Mouse (Mus musculus): ENCODE data around the gene Lhfpl2. TPM values are rescaled to one million over a fixed set of nuclear protein-coding genes. Genes with fewer than 3 reads are reported as not detected.

The Lhfpl2 gene
- polyA plus RNA-seq, 1 experiment from 2014 or later, result 20.0 TPM

- Histone ChIP-seq H3K27me3 (no peaks in the 10 kb centered on the region), H3K9me3 (no peaks in the 10 kb centered on the region), H3K36me3 (no peaks in the 10 kb centered on the region), H3K4me1 (replicated peaks) (peaks cover 15% of the 10 kb centered on the region; the same call in 1 of the 2 replicates), H3K27ac (replicated peaks) (0 out of 2 replicates have a peak overlapping the region, but pooled peaks have one; percentile 11), H3K4me3 (no peak overlapping the region), H3K4me2 (no peak overlapping the region), H3K9ac (no peak overlapping the region)
- 0 out of 2 replicates have a peak, but pooled peaks have one; percentile 57 for ATAC-seq (ENCODE audit: low FRiP score, low read depth)
- WGBS, result 34% methylated on average over 10 of the region's 10 CpGs
Measured at GRCm38 (mm10) chr13:94188200-94189086, 130.8 kb downstream of the Lhfpl2 start.

- Histone ChIP-seq H3K9me3 (no peaks in the 10 kb centered on the region), H3K4me1 (replicated peaks) (peaks cover 15% of the 10 kb centered on the region; the same call in 1 of the 2 replicates), H3K27ac (replicated peaks) (no peak overlapping the region), H3K4me3 (no peak overlapping the region), H3K4me2 (no peak overlapping the region), H3K36me3 (no peaks in the 10 kb centered on the region), H3K27me3 (no peaks in the 10 kb centered on the region), H3K9ac (no peak overlapping the region)
- 86% methylated on average over 1 of the region's 1 CpGs for WGBS
- no peak for ATAC-seq (ENCODE audit: low FRiP score, low read depth)
Measured at GRCm38 (mm10) chr13:94190386-94190785, 132.8 kb downstream of the Lhfpl2 start.

GRCm38 (mm10) chr13:94193227-94193626, 135.6 kb downstream of the Lhfpl2 start:
- no peak overlapping the region for H3K27ac ChIP-seq (replicated peaks)
- 0 out of 2 replicates have a peak, but pooled peaks cover 7% of the 10 kb centered on the region for H3K36me3 ChIP-seq
- 0 out of 2 replicates have a peak, but pooled peaks cover 8% of the 10 kb centered on the region for H3K4me1 ChIP-seq (replicated peaks)
- H3K9me3 ChIP-seq, result no peaks in the 10 kb centered on the region
- no peak overlapping the region for H3K4me2 ChIP-seq
- no peak overlapping the region for H3K9ac ChIP-seq
- H3K27me3 ChIP-seq, result no peaks in the 10 kb centered on the region
- 95% methylated on average over 4 of the region's 4 CpGs for whole genome bisulfite sequencing
- no peak overlapping the region for H3K4me3 ChIP-seq
- no peak for ATAC-seq (ENCODE audit: low FRiP score, low read depth)

GRCm38 (mm10) chr13:94198616-94199015, 141.0 kb downstream of the Lhfpl2 start:
- Histone ChIP-seq H3K27ac (replicated peaks) (no peak overlapping the region), H3K9me3 (no peaks in the 10 kb centered on the region), H3K4me3 (no peak overlapping the region), H3K9ac (no peak overlapping the region), H3K36me3 (0 out of 2 replicates have a peak, but pooled peaks cover 7% of the 10 kb centered on the region), H3K4me2 (no peak overlapping the region), H3K4me1 (replicated peaks) (no peaks in the 10 kb centered on the region), H3K27me3 (no peaks in the 10 kb centered on the region)
- no peak for ATAC-seq (ENCODE audit: low FRiP score, low read depth)
- WGBS, result 88% methylated on average over 6 of the region's 6 CpGs

GRCm38 (mm10) chr13:94199829-94200228, 142.2 kb downstream of the Lhfpl2 start:
- H3K27me3 ChIP-seq, result no peaks in the 10 kb centered on the region
- no peak overlapping the region for H3K9ac ChIP-seq
- no peaks in the 10 kb centered on the region for H3K9me3 ChIP-seq
- no peaks in the 10 kb centered on the region for H3K4me1 ChIP-seq (replicated peaks)
- ATAC-seq (ENCODE audit: low FRiP score, low read depth), result no peak
- 0 out of 2 replicates have a peak, but pooled peaks cover 7% of the 10 kb centered on the region for H3K36me3 ChIP-seq
- WGBS, result 64% methylated on average over 8 of the region's 8 CpGs
- no peak overlapping the region for H3K4me2 ChIP-seq
- H3K4me3 ChIP-seq, result no peak overlapping the region
- H3K27ac ChIP-seq (replicated peaks), result no peak overlapping the region

GRCm38 (mm10) chr13:94205234-94205633, 147.6 kb downstream of the Lhfpl2 start:
- Histone ChIP-seq H3K4me2 (no peak overlapping the region), H3K9me3 (peaks cover 5% of the 10 kb centered on the region), H3K27me3 (no peaks in the 10 kb centered on the region), H3K4me3 (no peak overlapping the region), H3K36me3 (peaks cover 32% of the 10 kb centered on the region), H3K9ac (no peak overlapping the region), H3K27ac (replicated peaks) (no peak overlapping the region), H3K4me1 (replicated peaks) (no peaks in the 10 kb centered on the region)
- 0 out of 2 replicates have a peak, but pooled peaks have one; percentile 69 for ATAC-seq (ENCODE audit: low FRiP score, low read depth)
- WGBS, result 14% methylated on average over 6 of the region's 6 CpGs

GRCm38 (mm10) chr13:94207973-94208372, 150.4 kb downstream of the Lhfpl2 start:
- no peak for ATAC-seq (ENCODE audit: low FRiP score, low read depth)
- no peak overlapping the region for H3K27ac ChIP-seq (replicated peaks)

GRCm38 (mm10) chr13:94208892-94209291, 151.3 kb downstream of the Lhfpl2 start:
- ATAC-seq (ENCODE audit: low FRiP score, low read depth), result no peak
- H3K36me3 ChIP-seq, result peaks cover 32% of the 10 kb centered on the region
- H3K4me1 ChIP-seq (replicated peaks), result 0 out of 2 replicates have a peak, but pooled peaks cover 3% of the 10 kb centered on the region

More at GRCm38 (mm10) chr13:94207973-94208372, 150.4 kb downstream of the Lhfpl2 start:
- Histone ChIP-seq H3K4me2 (no peak overlapping the region), H3K27me3 (no peaks in the 10 kb centered on the region), H3K9ac (no peak overlapping the region), H3K36me3 (peaks cover 32% of the 10 kb centered on the region), H3K4me1 (replicated peaks) (0 out of 2 replicates have a peak, but pooled peaks cover 3% of the 10 kb centered on the region), H3K4me3 (no peak overlapping the region), H3K9me3 (peaks cover 5% of the 10 kb centered on the region)
- WGBS, result 96% methylated on average over 16 of the region's 16 CpGs

GRCm38 (mm10) chr13:94211236-94212119, 153.9 kb downstream of the Lhfpl2 start:
- no peaks in the 10 kb centered on the region for H3K27me3 ChIP-seq
- WGBS, result 46% methylated on average over 6 of the region's 6 CpGs
- 0 out of 2 replicates have a peak overlapping the region, but pooled peaks have one; percentile 34 for H3K27ac ChIP-seq (replicated peaks)
- H3K36me3 ChIP-seq, result peaks cover 28% of the 10 kb centered on the region
- H3K4me2 ChIP-seq, result no peak overlapping the region
- H3K9ac ChIP-seq, result no peak overlapping the region
- H3K4me3 ChIP-seq, result no peak overlapping the region
- 0 out of 2 replicates have a peak, but pooled peaks cover 3% of the 10 kb centered on the region for H3K4me1 ChIP-seq (replicated peaks)
- ATAC-seq (ENCODE audit: low FRiP score, low read depth), result peak; percentile 73; the same call in 1 of the 2 replicates
- peaks cover 5% of the 10 kb centered on the region for H3K9me3 ChIP-seq

More at GRCm38 (mm10) chr13:94208892-94209291, 151.3 kb downstream of the Lhfpl2 start:
- H3K9ac ChIP-seq, result no peak overlapping the region
- no peak overlapping the region for H3K27ac ChIP-seq (replicated peaks)
- no peak overlapping the region for H3K4me3 ChIP-seq
- no peaks in the 10 kb centered on the region for H3K27me3 ChIP-seq
- H3K9me3 ChIP-seq, result peaks cover 5% of the 10 kb centered on the region
- no peak overlapping the region for H3K4me2 ChIP-seq

GRCm38 (mm10) chr13:94212179-94212578, 154.6 kb downstream of the Lhfpl2 start:
- WGBS, result 96% methylated on average over 2 of the region's 2 CpGs
- H3K36me3 ChIP-seq, result peaks cover 23% of the 10 kb centered on the region
- ATAC-seq (ENCODE audit: low FRiP score, low read depth), result no peak
- no peak overlapping the region for H3K9ac ChIP-seq
- H3K9me3 ChIP-seq, result peaks cover 5% of the 10 kb centered on the region
- H3K4me3 ChIP-seq, result no peak overlapping the region
- no peaks in the 10 kb centered on the region for H3K27me3 ChIP-seq
- H3K4me2 ChIP-seq, result no peak overlapping the region
- no peak overlapping the region for H3K27ac ChIP-seq (replicated peaks)
- H3K4me1 ChIP-seq (replicated peaks), result 0 out of 2 replicates have a peak, but pooled peaks cover 3% of the 10 kb centered on the region

- Histone ChIP-seq H3K27ac (replicated peaks) (no peak overlapping the region), H3K4me1 (replicated peaks) (0 out of 2 replicates have a peak, but pooled peaks cover 3% of the 10 kb centered on the region), H3K27me3 (no peaks in the 10 kb centered on the region), H3K9me3 (peaks cover 5% of the 10 kb centered on the region), H3K9ac (no peak overlapping the region), H3K36me3 (peaks cover 22% of the 10 kb centered on the region), H3K4me3 (no peak overlapping the region), H3K4me2 (no peak overlapping the region)
- 87% methylated on average over 2 of the region's 2 CpGs for WGBS
- ATAC-seq (ENCODE audit: low FRiP score, low read depth), result no peak
Measured at GRCm38 (mm10) chr13:94212716-94213115, 155.1 kb downstream of the Lhfpl2 start.

Data from hindbrain, embryonic 15.5 days (tissue).